Mouse (Mus musculus) C2C12 (cell line): ENCODE results near the gene Phactr2.

Experiments
- CTCF ChIP-seq: IDR thresholded peaks from one replicate; pipeline ENCODE4 v1.5.1; 2011; ENCODE audit not compliant: control insufficient read depth, insufficient read depth, insufficient read length
- MAX ChIP-seq: IDR thresholded peaks from one replicate; pipeline ENCODE4 v1.6.1; 2011; ENCODE audit warnings: mild to moderate bottlenecking, control low read depth
- MYOG ChIP-seq: IDR thresholded peaks from one replicate; pipeline ENCODE4 v1.6.1; 2011; ENCODE audit not compliant: control insufficient read depth, insufficient read length; ENCODE audit errors: extremely low read depth
- USF1 ChIP-seq: IDR thresholded peaks from one replicate; pipeline ENCODE4 v1.6.1; 2011; ENCODE audit warnings: low read depth, mild to moderate bottlenecking, control low read depth, moderate library complexity

DNA sequence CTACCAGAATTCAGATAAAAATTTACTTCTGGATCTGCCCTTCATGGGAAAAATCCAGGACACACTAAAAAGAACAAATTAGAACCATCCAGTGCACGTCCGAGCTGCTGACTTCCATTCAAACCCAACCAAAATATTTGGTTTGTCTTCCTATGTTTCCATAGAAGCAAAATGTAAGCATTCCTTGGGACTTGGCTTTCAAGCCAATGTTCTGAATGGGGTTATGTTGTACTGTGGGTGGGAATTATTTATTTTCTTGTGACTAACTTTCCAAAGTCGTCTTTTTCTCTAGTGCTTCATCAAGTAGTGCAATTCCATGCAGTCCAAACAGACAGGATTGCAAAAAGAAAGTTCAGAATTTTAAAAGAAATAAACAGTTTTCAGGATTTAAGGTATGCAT lies 239.7 kb downstream of the Phactr2 start:
- TF ChIP-seq CTCF (no peak), MYOG (no peak), USF1 (no peak), MAX (no peak)
